Mouse (Mus musculus): ENCODE results near the gene Ncf2. TPM values are rescaled to one million over a fixed set of nuclear protein-coding genes. Genes with fewer than 3 reads are reported as not detected.
"Not testable (repeated sequence)": the region's sequence is repeated elsewhere in the genome, so short reads cannot be mapped to it uniquely, and the experiment has no call there.

The Ncf2 gene
- 3.5 and 3.8 TPM in 2 replicates for polyA plus RNA-seq (2015; fragmentation: Nextera tagmentation; extraction: Ambion mirVana)

DNA sequence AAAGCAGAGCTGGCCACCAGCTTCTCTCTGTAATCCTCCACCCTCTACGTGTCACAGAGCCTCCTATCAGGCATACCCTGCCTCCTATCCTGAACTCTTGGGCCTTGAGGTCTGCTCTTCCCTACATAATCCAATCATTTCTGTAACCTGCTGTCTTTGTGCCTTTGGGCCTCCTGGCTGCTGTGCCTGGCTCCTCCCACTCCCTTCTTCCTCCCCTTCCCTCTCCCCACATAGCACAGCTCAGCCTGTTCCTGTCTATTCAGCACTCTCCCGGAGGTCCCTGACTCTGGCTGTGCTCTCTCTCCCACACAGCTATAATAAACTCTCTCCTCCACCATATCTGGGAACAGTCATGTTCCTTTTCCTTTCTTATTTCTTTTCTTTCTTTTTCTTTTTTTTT, at the start of gene Ncf2:
Gene Ncf2, plus strand, starts transcription at position 298 of the 400 bp plus-strand sequence.
- peak; percentile 89 for ATAC-seq (ENCODE audit: low FRiP score, low read depth)
- Histone ChIP-seq H3K36me3 (no peaks in the 10 kb centered on the region), H3K4me1 (peaks cover 10% of the 10 kb centered on the region), H3K27me3 (no peaks in the 10 kb centered on the region), H3K9me3 (no peaks in the 10 kb centered on the region), H3K4me3 (no peak within 1 kb of the TSS), H3K9ac (no peak within 1 kb of the TSS), H3K4me2 (replicated peaks) (no peak within 1 kb of the TSS), H3K27ac (no peak within 1 kb of the TSS)
- WGBS = 11% methylated on average over 2 of the region's 2 CpGs

- Histone ChIP-seq H3K27me3 (no peaks in the 10 kb centered on the region), H3K4me3 (no peak within 1 kb of the TSS), H3K9me3 (no peaks in the 10 kb centered on the region), H3K4me1 (0 out of 2 replicates have a peak, but pooled peaks cover 3% of the 10 kb centered on the region), H3K27ac (no peak within 1 kb of the TSS), H3K36me3 (no peaks in the 10 kb centered on the region), H3K4me2 (replicated peaks) (no peak within 1 kb of the TSS), H3K9ac (no peak within 1 kb of the TSS)
- 73% methylated on average over 13 of the region's 13 CpGs for WGBS
- ATAC-seq (ENCODE audit: low FRiP score, low read depth) = no peak
These were observed 49.6 kb upstream of the Ncf2 start, which contains the start of gene Apobec4 for GRCm38 (mm10) chr1:152750312-152750965. TSS of gene Apobec4 (plus strand) at chr1:152750551.

GRCm38 (mm10) chr1:152761791-152762190, 38.2 kb upstream of the Ncf2 start:
- no peak for ATAC-seq (ENCODE audit: low FRiP score, low read depth)
- Histone ChIP-seq H3K9ac (no peak overlapping the region), H3K4me3 (no peak overlapping the region), H3K9me3 (no peaks in the 10 kb centered on the region), H3K27ac (no peak overlapping the region), H3K27me3 (peaks cover 8% of the 10 kb centered on the region), H3K36me3 (no peaks in the 10 kb centered on the region), H3K4me1 (peaks cover 13% of the 10 kb centered on the region), H3K4me2 (replicated peaks) (no peak overlapping the region)
- WGBS = 76% methylated on average over 2 of the region's 2 CpGs

- H3K4me2 ChIP-seq (replicated peaks) = peak within 1 kb of the TSS; percentile 97
- H3K4me1 ChIP-seq = peaks cover 19% of the 10 kb centered on the region
- peak within 1 kb of the TSS; percentile 95 for H3K9ac ChIP-seq
- ATAC-seq (ENCODE audit: low FRiP score, low read depth) = peak; percentile 97
- H3K4me3 ChIP-seq = peak within 1 kb of the TSS; percentile 98
- peak within 1 kb of the TSS; percentile 72; the same call in 1 of the 2 replicates for H3K27ac ChIP-seq
- no peaks in the 10 kb centered on the region for H3K9me3 ChIP-seq
- H3K27me3 ChIP-seq = peaks cover 8% of the 10 kb centered on the region
- H3K36me3 ChIP-seq = peaks cover 16% of the 10 kb centered on the region
- WGBS = under 1% methylated on average over 84 of the region's 86 CpGs
These were observed 33.8 kb upstream of the Ncf2 start, which contains the start of the genes Rgl1 and Arpc5 for GRCm38 (mm10) chr1:152766032-152766772. TSS of gene Rgl1 (minus strand) at chr1:152766351. TSS of gene Arpc5 (plus strand) at chr1:152766542.

GRCm38 (mm10) chr1:152766804-152767748, 32.9 kb upstream of the Ncf2 start:
- Histone ChIP-seq H3K27ac (peak overlapping the region; percentile 72; the same call in 1 of the 2 replicates), H3K36me3 (peaks cover 24% of the 10 kb centered on the region), H3K4me3 (peak overlapping the region; percentile 98), H3K4me2 (replicated peaks) (peak overlapping the region; percentile 97), H3K9me3 (no peaks in the 10 kb centered on the region), H3K9ac (peak overlapping the region; percentile 95), H3K27me3 (peaks cover 8% of the 10 kb centered on the region), H3K4me1 (peaks cover 19% of the 10 kb centered on the region)
- 3% methylated on average over 59 of the region's 60 CpGs for WGBS
- ATAC-seq (ENCODE audit: low FRiP score, low read depth) = peak; percentile 46; the same call in 1 of the 2 replicates

DNA sequence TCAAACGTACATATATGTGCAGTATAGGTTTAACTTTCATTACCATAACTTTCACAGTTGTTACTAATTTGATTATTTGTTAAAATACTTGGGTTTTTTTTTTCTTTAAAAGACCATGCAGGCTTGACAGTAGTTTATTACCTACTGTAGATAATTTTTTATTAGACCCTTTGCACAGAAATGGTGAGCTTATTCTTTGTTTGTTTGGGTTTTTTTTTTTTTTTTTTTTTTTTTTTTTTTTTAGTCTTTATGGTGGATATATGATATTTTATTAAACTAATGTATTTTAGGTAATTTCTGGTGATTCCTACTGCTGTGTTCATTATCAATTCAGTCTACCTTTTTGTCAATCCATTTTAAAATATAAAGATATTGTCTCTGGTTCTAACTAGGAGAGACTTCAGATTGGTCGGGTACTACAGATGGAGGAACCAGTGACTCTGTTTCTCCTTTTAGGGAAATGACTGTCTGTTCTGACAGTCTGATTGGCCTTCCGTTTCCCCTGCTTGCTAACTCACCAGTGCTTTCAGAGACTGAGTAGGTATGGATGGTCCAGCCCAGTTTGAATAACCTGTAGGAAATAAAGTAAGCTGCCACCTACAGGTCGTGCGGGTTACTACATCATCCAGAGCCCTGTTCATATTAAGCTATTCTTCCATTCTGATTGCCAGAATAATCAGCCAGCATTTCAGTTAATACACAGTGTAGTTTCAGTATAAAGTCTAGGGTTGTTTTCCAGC, 32.1 kb upstream of the Ncf2 start:
- Histone ChIP-seq H3K9ac (no peak overlapping the region), H3K4me2 (replicated peaks) (peak overlapping the region; percentile 97; the same call in 1 of the 2 replicates), H3K27me3 (peaks cover 8% of the 10 kb centered on the region), H3K4me3 (peak overlapping the region; percentile 98), H3K36me3 (peaks cover 32% of the 10 kb centered on the region), H3K9me3 (no peaks in the 10 kb centered on the region), H3K4me1 (peaks cover 19% of the 10 kb centered on the region), H3K27ac (no peak overlapping the region)
- no peak for ATAC-seq (ENCODE audit: low FRiP score, low read depth)
- WGBS = 9% methylated on average over 5 of the region's 5 CpGs

DNA sequence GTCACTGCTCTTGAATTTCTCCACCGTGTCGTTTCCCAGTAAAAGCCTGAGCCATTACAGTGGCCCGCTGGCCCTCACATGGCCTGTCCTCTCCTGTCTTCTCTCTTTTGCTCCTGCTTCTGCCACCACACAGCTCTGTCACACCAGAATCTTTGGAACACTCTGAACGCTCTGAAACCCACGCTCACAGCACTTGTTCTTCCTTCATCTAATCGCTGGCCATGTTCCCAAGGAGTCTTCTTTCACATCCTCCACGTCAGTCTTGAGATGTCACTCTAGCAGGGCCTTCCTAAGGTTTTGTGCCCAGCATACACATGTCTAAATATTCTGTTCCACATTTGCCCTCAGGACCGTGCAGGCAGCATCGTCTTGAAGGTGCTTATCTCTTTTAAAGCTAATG, 29.0 kb upstream of the Ncf2 start:
- WGBS = 83% methylated on average over 9 of the region's 9 CpGs
- Histone ChIP-seq H3K9me3 (no peaks in the 10 kb centered on the region), H3K27ac (no peak overlapping the region), H3K36me3 (peaks cover 62% of the 10 kb centered on the region), H3K4me2 (replicated peaks) (no peak overlapping the region), H3K4me3 (no peak overlapping the region), H3K27me3 (no peaks in the 10 kb centered on the region), H3K9ac (no peak overlapping the region), H3K4me1 (0 out of 2 replicates have a peak, but pooled peaks cover 5% of the 10 kb centered on the region)
- no peak for ATAC-seq (ENCODE audit: low FRiP score, low read depth)

DNA sequence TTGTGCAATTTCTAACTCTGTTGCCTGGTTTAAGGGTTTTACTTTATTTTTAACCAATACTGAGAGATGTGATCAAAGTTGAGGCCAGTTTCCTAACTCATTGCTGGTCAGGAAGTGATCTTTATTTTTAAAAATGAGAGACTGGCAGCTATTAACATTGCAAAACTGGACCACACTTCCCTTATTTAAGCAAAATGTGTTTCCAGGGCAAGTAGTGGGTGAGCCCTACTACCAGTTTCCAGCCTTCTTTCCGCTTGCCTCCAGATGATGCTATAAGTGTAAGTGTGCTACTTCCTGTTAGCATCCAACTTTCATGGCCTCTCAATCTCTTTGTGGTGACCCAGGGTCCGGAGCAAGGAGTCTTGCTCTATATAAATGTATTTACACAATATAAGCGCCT, 25.4 kb upstream of the Ncf2 start:
- H3K4me3 ChIP-seq; ATAC-seq (ENCODE audit: low FRiP score, low read depth); H3K9ac ChIP-seq; H3K9me3 ChIP-seq; H3K4me1 ChIP-seq; H3K27me3 ChIP-seq; H3K27ac ChIP-seq; H3K4me2 ChIP-seq (replicated peaks): not testable (repeated sequence)
- H3K36me3 ChIP-seq = peaks cover 65% of the 10 kb centered on the region
- WGBS = 86% methylated on average over 3 of the region's 3 CpGs

- no peak overlapping the region for H3K4me3 ChIP-seq
- 0 out of 2 replicates have a peak, but pooled peaks have one; percentile 54 for ATAC-seq (ENCODE audit: low FRiP score, low read depth)
- no peak overlapping the region for H3K4me2 ChIP-seq (replicated peaks)
- H3K36me3 ChIP-seq = peaks cover 26% of the 10 kb centered on the region
- H3K9ac ChIP-seq = no peak overlapping the region
- H3K4me1 ChIP-seq = no peaks in the 10 kb centered on the region
- H3K27me3 ChIP-seq = no peaks in the 10 kb centered on the region
- WGBS = 38% methylated on average over 10 of the region's 10 CpGs
- H3K9me3 ChIP-seq = no peaks in the 10 kb centered on the region
- H3K27ac ChIP-seq = no peak overlapping the region
These were observed 20.8 kb upstream of the Ncf2 start for GRCm38 (mm10) chr1:152779071-152779737.

- WGBS = 95% methylated on average over 8 of the region's 8 CpGs
- Histone ChIP-seq H3K4me1 (no peaks in the 10 kb centered on the region), H3K4me2 (replicated peaks) (no peak overlapping the region), H3K36me3 (no peaks in the 10 kb centered on the region), H3K27me3 (peaks cover 4% of the 10 kb centered on the region; the same call in 1 of the 2 replicates), H3K9me3 (no peaks in the 10 kb centered on the region), H3K9ac (no peak overlapping the region), H3K27ac (no peak overlapping the region), H3K4me3 (no peak overlapping the region)
- no peak for ATAC-seq (ENCODE audit: low FRiP score, low read depth)
These were observed 15.4 kb upstream of the Ncf2 start for GRCm38 (mm10) chr1:152784620-152785019.

All from limb, embryonic 13.5 days (tissue).